Mouse (Mus musculus) gastrocnemius, adult 8-10 months (tissue): Measurements from ENCODE around the gene Gm17019. TPM values are rescaled to one million over a fixed set of nuclear protein-coding genes. Genes with fewer than 3 reads are reported as not detected.
"Not testable (repeated sequence)": the region's sequence is repeated elsewhere in the genome, so short reads cannot be mapped to it uniquely, and the experiment has no call there.

Experiments
- DNase-seq, 2 experiments: peaks; one replicate each; pipeline ENCODE4 v3.0.0; 2022; ENCODE audit warnings: low spot score in 2 of 2
- total RNA-seq, 4 experiments: library from RNA; stranded (reverse); gene quantifications; 2 replicates each; pipeline ENCODE4 v1.2.4; 2022

Gene Gm17019
- total RNA-seq, 4 experiments from 2014 or later: not detected

DNA sequence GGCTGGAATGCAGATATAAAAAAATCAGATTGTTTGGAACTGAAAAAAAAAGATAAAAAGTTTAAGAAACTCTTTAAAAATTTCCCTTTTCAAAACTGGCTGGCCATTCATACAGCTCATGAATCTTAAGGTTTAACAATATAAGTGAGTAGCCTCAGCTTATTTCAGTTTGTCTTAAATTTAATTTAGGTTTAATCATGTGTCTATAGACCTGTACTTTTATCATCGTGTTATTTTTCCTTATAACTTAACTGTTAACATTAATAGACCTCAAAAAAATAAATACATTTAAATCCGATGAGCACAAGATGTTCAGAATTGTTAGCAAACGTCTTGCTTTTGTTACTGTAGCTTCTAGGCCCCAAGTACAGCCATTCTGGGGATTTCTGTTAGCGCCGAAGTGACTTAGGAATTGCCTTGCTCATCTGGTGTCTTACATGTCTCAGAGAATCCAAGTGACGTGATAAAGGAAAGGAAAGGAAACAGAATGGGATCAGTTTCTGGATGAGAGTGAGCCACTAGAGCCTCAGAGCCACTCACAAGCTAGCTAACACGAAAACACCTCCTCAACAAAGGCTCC lies 36.0 kb downstream of the Gm17019 start:
- DNase-seq: not testable (repeated sequence)

DNA sequence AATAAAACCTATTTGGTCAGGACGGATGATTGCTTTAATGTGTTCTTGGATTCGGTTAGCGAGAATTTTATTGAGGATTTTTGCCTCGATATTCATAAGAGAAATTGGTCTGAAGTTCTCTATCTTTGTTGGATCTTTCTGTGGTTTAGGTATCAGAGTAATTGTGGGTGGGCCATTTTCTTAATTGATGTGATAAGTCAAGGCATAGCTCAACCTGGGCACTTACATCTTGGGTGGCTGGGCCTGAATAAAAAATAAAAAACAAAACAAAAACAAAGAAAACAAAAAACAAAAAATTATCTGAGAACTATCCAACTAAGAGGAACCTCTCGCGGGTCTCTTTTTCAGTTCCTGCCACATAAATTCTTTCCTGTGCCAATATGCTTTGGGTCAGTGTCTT lies 38.7 kb downstream of the Gm17019 start:
- DNase-seq: not testable (repeated sequence)

DNA sequence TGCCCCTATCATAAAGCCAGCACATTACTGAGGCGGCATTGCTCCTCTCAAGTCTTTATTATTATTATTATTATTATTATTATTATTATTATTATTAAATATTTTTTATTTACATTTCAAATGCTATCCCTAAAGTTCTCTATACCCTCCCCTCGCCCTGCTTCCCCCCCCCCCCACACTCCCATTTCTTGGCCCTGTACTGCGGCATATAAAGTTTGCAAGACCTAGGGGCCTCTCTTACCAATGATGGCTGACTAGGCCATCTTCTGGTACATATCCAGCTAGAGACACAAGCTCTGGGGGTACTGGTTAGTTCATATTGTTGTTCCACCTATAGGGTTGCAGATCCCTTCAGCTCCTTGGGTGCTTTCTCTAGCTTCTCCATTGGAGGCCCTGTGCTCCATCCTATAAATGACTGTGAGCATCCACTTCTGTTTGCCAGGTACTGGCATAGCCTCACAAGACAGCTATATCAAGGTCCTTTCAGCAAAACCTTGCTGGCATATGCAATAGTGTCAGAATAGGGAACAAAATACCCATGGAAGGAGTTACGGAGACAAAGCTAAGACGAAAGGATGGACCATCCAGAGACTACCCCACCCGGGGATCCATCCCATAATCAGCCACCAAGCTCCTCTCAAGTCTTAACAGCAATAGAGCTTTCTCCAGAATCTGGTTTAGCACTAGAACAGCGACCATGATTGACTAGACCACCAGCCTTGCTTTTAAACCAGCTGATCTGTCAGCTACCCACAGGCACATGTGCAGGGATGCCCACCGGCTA lies 42.2 kb downstream of the Gm17019 start:
- not testable (repeated sequence) for DNase-seq

DNA sequence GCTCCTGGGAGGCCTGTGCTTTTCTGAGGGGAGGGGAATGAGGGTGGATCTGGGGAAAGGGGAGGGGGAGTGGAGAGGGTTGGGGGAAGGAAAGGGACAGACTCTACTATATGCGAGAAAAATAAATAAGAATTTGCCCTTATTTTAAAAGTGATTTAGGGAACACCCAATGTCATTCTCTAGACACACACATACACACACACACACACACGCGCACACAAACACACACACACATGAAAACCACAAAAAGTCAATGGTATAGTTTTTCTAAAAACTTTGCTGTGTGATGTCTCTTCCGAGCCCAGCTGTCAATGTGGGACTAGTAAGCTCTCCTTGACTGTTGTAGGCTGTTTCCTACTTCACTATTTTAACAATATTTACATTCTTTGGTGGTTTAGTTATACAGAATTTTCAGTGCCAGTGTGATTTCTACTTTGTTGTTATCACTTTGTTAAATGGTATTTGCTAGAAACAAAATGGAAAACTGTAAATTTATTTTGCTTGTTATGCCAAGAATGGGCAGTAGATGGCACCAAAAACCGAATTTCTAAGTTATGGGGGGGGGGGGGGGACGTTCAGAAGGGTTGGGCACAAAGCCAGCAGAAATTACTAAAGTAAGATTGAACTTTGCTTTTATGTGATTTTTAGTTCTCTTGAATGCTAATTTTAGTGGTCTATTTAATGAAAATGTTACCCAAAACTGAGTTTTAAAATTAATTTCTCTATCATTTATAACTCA lies 46.0 kb downstream of the Gm17019 start:
- not testable (repeated sequence) for DNase-seq

Other genes starting within 250 kb of the Gm17019 start
- not detected for gene Gm9758, start 118.1 kb downstream of the Gm17019 start, total RNA-seq
- not detected for gene Speer4e, start 94.6 kb downstream of the Gm17019 start, total RNA-seq
- gene Gm10354, start 54.1 kb downstream of the Gm17019 start, total RNA-seq: not detected